Mouse (Mus musculus): ENCODE results near the gene Tie1. TPM values are rescaled to one million over a fixed set of nuclear protein-coding genes. Genes with fewer than 3 reads are reported as not detected.

Tie1 gene
- 245 and 308 TPM in 2 replicates for polyA plus RNA-seq (2012; rRNA removed)

- peak within 1 kb of the TSS; percentile 49 for H3K4me3 ChIP-seq (replicated peaks; ENCODE audit: extremely low read depth, low read depth, low read length)
- 44% methylated on average over 8 of the region's 8 CpGs for WGBS
- TF ChIP-seq CTCF (IDR thresholded peaks at IDR 0.05; ENCODE audit: insufficient read depth, low read length) (no peak), POLR2A (IDR thresholded peaks at IDR 0.05; ENCODE audit: borderline replicate concordance, extremely low read depth, low read depth, low read length) (peak; percentile 92)
- H3K4me1 ChIP-seq (ENCODE audit: control insufficient read depth, insufficient read depth, low read length) = peaks cover 5% of the 10 kb centered on the region; the same call in 1 of the 2 replicates
- peak; percentile 61 for DNase-seq
Observed at GRCm38 (mm10) chr4:118489717-118490132, at the start of gene Tie1. Tie1 (minus strand) TSS chr4:118490061.

DNA sequence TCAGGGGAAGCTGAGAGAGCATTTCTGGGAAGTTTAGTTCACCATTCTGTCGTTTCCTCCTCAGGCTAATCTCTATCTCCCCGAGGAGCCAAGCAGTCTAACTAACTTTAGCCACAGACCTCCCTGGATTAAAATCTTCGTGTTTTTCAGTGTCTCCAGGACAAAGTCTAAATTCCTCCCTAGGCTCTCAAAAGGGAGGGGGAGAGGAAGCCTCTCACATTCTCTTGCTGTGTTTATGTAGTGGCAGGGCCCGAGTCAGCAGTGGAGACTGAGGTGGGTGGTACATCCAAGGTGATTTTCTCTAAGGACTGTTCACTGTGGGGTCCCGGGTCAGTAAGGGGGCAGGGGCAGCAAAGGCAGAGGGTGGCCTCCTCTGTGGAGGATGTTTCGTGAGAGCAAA, 47.9 kb upstream of the Tie1 start:
- no peak for DNase-seq
- 31% methylated on average over 6 of the region's 6 CpGs for WGBS
- TF ChIP-seq POLR2A (IDR thresholded peaks at IDR 0.05; ENCODE audit: borderline replicate concordance, extremely low read depth, low read depth, low read length) (no peak), CTCF (IDR thresholded peaks at IDR 0.05; ENCODE audit: insufficient read depth, low read length) (no peak)
- Histone ChIP-seq H3K4me1 (ENCODE audit: control insufficient read depth, insufficient read depth, low read length) (no peaks in the 10 kb centered on the region), H3K4me3 (replicated peaks; ENCODE audit: extremely low read depth, low read depth, low read length) (no peak overlapping the region)

GRCm38 (mm10) chr4:118535610-118536009, 45.7 kb upstream of the Tie1 start:
- DNase-seq = no peak
- no peak for TF ChIP-seq POLR2A (IDR thresholded peaks at IDR 0.05; ENCODE audit: borderline replicate concordance, extremely low read depth, low read depth, low read length)
- TF ChIP-seq CTCF (IDR thresholded peaks at IDR 0.05; ENCODE audit: insufficient read depth, low read length) = no peak
- H3K4me1 ChIP-seq (ENCODE audit: control insufficient read depth, insufficient read depth, low read length) = no peaks in the 10 kb centered on the region
- no peak overlapping the region for H3K4me3 ChIP-seq (replicated peaks; ENCODE audit: extremely low read depth, low read depth, low read length)
- WGBS = 85% methylated on average over 6 of the region's 6 CpGs

- no peak overlapping the region for H3K4me3 ChIP-seq (replicated peaks; ENCODE audit: extremely low read depth, low read depth, low read length)
- DNase-seq = no peak
- no peak for TF ChIP-seq CTCF (IDR thresholded peaks at IDR 0.05; ENCODE audit: insufficient read depth, low read length)
- no peaks in the 10 kb centered on the region for H3K4me1 ChIP-seq (ENCODE audit: control insufficient read depth, insufficient read depth, low read length)
- WGBS = 73% methylated on average over 7 of the region's 7 CpGs
Observed at GRCm38 (mm10) chr4:118533605-118534004, 43.7 kb upstream of the Tie1 start.

GRCm38 (mm10) chr4:118533156-118533555, 43.3 kb upstream of the Tie1 start:
- no peak for TF ChIP-seq CTCF (IDR thresholded peaks at IDR 0.05; ENCODE audit: insufficient read depth, low read length)
- Histone ChIP-seq H3K4me1 (ENCODE audit: control insufficient read depth, insufficient read depth, low read length) (no peaks in the 10 kb centered on the region), H3K4me3 (replicated peaks; ENCODE audit: extremely low read depth, low read depth, low read length) (no peak overlapping the region)
- no peak for DNase-seq
- WGBS = 52% methylated on average over 4 of the region's 4 CpGs

- H3K4me3 ChIP-seq (replicated peaks; ENCODE audit: extremely low read depth, low read depth, low read length) = no peak overlapping the region
- 69% methylated on average over 5 of the region's 5 CpGs for WGBS
- DNase-seq = no peak
- TF ChIP-seq CTCF (IDR thresholded peaks at IDR 0.05; ENCODE audit: insufficient read depth, low read length) (no peak), POLR2A (IDR thresholded peaks at IDR 0.05; ENCODE audit: borderline replicate concordance, extremely low read depth, low read depth, low read length) (no peak)
- no peaks in the 10 kb centered on the region for H3K4me1 ChIP-seq (ENCODE audit: control insufficient read depth, insufficient read depth, low read length)
Observed at GRCm38 (mm10) chr4:118532663-118533062, 42.8 kb upstream of the Tie1 start.

DNA sequence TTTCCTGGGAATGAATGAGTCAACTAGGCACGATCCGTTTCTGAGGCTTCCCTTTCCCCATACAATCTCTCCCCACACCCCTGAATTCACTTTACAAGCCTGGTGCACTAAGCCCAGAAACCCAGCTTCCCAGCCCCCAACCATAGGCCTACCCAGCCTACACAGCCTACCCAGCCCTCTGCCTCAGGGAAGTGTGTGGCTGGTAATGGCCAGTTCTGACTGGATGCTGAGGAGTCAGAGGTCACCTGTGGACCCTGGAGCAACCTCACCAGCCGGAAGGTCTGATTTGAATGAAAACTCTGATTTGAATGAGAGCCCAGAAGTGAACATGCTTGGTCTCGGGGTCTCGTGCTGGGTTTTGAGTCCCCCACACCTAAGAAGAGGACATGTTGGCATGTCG, 37.9 kb upstream of the Tie1 start:
- Histone ChIP-seq H3K4me1 (ENCODE audit: control insufficient read depth, insufficient read depth, low read length) (no peaks in the 10 kb centered on the region), H3K4me3 (replicated peaks; ENCODE audit: extremely low read depth, low read depth, low read length) (no peak overlapping the region)
- WGBS = 80% methylated on average over 6 of the region's 6 CpGs
- TF ChIP-seq POLR2A (IDR thresholded peaks at IDR 0.05; ENCODE audit: borderline replicate concordance, extremely low read depth, low read depth, low read length) (no peak), CTCF (IDR thresholded peaks at IDR 0.05; ENCODE audit: insufficient read depth, low read length) (no peak)
- no peak for DNase-seq

GRCm38 (mm10) chr4:118527335-118527681, 37.4 kb upstream of the Tie1 start:
- 43% methylated on average over 5 of the region's 5 CpGs for WGBS
- no peak for DNase-seq
- TF ChIP-seq CTCF (IDR thresholded peaks at IDR 0.05; ENCODE audit: insufficient read depth, low read length) (no peak), POLR2A (IDR thresholded peaks at IDR 0.05; ENCODE audit: borderline replicate concordance, extremely low read depth, low read depth, low read length) (no peak)
- H3K4me3 ChIP-seq (replicated peaks; ENCODE audit: extremely low read depth, low read depth, low read length) = peak overlapping the region; percentile 68
- no peaks in the 10 kb centered on the region for H3K4me1 ChIP-seq (ENCODE audit: control insufficient read depth, insufficient read depth, low read length)

DNA sequence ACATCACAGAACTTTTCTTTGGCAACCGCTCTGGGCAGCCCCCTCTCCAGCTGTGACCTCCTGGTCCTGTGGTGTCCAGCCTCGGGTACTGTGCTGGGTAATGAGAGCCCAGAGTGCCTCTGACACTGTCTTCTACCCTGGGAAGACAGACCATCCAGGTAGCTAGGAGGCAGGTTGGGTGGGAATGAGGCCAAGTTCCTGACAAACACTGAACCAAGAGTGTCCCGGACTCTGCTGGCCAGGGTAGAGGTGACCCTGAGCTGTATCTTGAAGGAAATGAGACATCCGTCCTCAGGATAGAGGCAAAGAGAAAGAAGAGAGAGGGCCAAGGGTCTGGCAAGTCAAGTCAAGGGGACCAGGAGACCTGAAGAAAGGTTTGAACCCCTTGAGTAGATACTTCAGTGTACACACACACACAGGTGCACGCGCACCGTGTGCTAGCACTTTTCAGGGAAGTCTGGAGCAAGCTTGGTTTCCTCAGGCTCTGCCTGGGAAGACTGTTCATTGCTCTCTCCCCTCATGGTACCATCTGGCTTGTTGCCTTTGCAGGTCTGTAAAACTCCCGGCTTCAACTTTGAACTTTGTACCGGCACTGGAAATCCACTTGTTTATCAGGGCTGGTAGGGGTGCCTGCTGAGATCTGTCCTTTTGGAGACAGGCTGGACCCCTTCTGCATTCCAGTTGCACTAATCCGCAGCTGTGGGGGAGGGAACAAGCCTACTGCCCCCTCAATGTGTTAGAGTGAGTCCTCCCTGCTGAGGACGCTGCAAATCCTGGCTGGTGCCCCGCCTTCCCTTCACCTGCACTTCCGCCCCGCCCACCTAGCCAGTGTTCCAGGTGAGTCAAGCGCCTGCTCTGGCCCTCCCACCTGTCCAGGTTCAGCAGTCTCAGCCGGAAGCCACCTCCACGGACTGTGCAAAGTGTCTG, 36.8 kb upstream of the Tie1 start, which contains the start of gene 2610528J11Rik:
2610528J11Rik (plus strand) TSS at position 592 of the 927 bp plus-strand sequence.
- peak within 1 kb of the TSS; percentile 68 for H3K4me3 ChIP-seq (replicated peaks; ENCODE audit: extremely low read depth, low read depth, low read length)
- DNase-seq = peak; percentile 75
- 41% methylated on average over 17 of the region's 17 CpGs for WGBS
- TF ChIP-seq CTCF (IDR thresholded peaks at IDR 0.05; ENCODE audit: insufficient read depth, low read length) = no peak
- no peak for TF ChIP-seq POLR2A (IDR thresholded peaks at IDR 0.05; ENCODE audit: borderline replicate concordance, extremely low read depth, low read depth, low read length)
- no peaks in the 10 kb centered on the region for H3K4me1 ChIP-seq (ENCODE audit: control insufficient read depth, insufficient read depth, low read length)

- WGBS = 62% methylated on average over 3 of the region's 3 CpGs
- no peak for DNase-seq
- no peak overlapping the region for H3K4me3 ChIP-seq (replicated peaks; ENCODE audit: extremely low read depth, low read depth, low read length)
- H3K4me1 ChIP-seq (ENCODE audit: control insufficient read depth, insufficient read depth, low read length) = no peaks in the 10 kb centered on the region
- TF ChIP-seq POLR2A (IDR thresholded peaks at IDR 0.05; ENCODE audit: borderline replicate concordance, extremely low read depth, low read depth, low read length) (no peak), CTCF (IDR thresholded peaks at IDR 0.05; ENCODE audit: insufficient read depth, low read length) (no peak)
Observed at GRCm38 (mm10) chr4:118525779-118526178, 35.9 kb upstream of the Tie1 start.
